Mouse (Mus musculus): Measurements from ENCODE around the gene Camsap3.

Gene Camsap3

GRCm38 (mm10) chr8:3656725-3657381 is 69.8 kb downstream of the Camsap3 start:
- no peak for DNase-seq (ENCODE audit: low spot score)

Data from layer of hippocampus, adult 9-10 months (tissue).